Mouse (Mus musculus) lung, embryonic 14.5 days (tissue): ENCODE results near the gene Slc30a3. TPM values are rescaled to one million over a fixed set of nuclear protein-coding genes. Genes with fewer than 3 reads are reported as not detected.

Experiments
- ATAC-seq: fragments of 200-750 bp; cut with Nextera tagmentation; 2 replicates; pipeline ENCODE4 v1.8.0; 2017; ENCODE audit warnings: mild to moderate bottlenecking, moderate TSS enrichment, moderate library complexity; ENCODE audit not compliant: insufficient read depth
- DNase-seq: peaks from one replicate; pipeline ENCODE4 v3.0.0-alpha.2; 2015
- H3K27ac ChIP-seq: fragments of 300-500 bp; sonication (generic); 2 replicates; pipeline ENCODE4 v1.5.1; 2014; ENCODE audit warnings: low read depth, mild to moderate bottlenecking, moderate library complexity
- H3K27me3 ChIP-seq: fragments of 300-500 bp; sonication (generic); 2 replicates; pipeline ENCODE4 v1.6.1; 2014; ENCODE audit warnings: low read length, control low read depth; ENCODE audit not compliant: insufficient read depth
- H3K36me3 ChIP-seq: fragments of 300-500 bp; sonication (generic); 2 replicates; pipeline ENCODE4 v1.6.1; 2014; ENCODE audit warnings: control low read depth; ENCODE audit not compliant: insufficient read depth
- H3K4me1 ChIP-seq: fragments of 300-500 bp; sonication (generic); 2 replicates; pipeline ENCODE4 v1.6.1; 2014; ENCODE audit warnings: antibody characterized with exemption, control low read depth; ENCODE audit not compliant: insufficient read depth
- H3K4me2 ChIP-seq: fragments of 300-500 bp; sonication (generic); 2 replicates; pipeline ENCODE4 v1.6.1; 2014; ENCODE audit warnings: mild to moderate bottlenecking
- H3K4me3 ChIP-seq: fragments of 300-500 bp; sonication (generic); 2 replicates; pipeline ENCODE4 v1.5.1; 2014; ENCODE audit warnings: low read depth, low read length
- H3K9ac ChIP-seq: fragments of 300-500 bp; sonication (generic); 2 replicates; pipeline ENCODE4 v1.6.1; 2014
- H3K9me3 ChIP-seq: fragments of 300-500 bp; sonication (generic); 2 replicates; pipeline ENCODE4 v1.6.1; 2016; ENCODE audit warnings: low read depth, low read length, control low read depth
- CTCF ChIP-seq: IDR thresholded peaks from 2 replicates; pipeline ENCODE4 v1.5.1; 2016; ENCODE audit warnings: antibody characterized with exemption, low read depth
- WGBS: fragments of 180-500 bp; shearing (Covaris S2); extraction: QIAGEN DNeasy Blood & Tissue Kit; methylation state at CpG from one replicate; pipeline ENCODE4 v1.1.7; 2014; 5-methylcytosine and 5-hydroxymethylcytosine counted together
- polyA plus RNA-seq: library from polyadenylated mRNA; unstranded; fragments of >200 nt; fragmentation: Nextera tagmentation; extraction: Ambion mirVana; gene quantifications from 2 replicates; pipeline ENCODE4 v1.2.1, GENCODE M21; 2014

Slc30a3 gene
- polyA plus RNA-seq, 1 experiment from 2014 or later, result not detected

DNA sequence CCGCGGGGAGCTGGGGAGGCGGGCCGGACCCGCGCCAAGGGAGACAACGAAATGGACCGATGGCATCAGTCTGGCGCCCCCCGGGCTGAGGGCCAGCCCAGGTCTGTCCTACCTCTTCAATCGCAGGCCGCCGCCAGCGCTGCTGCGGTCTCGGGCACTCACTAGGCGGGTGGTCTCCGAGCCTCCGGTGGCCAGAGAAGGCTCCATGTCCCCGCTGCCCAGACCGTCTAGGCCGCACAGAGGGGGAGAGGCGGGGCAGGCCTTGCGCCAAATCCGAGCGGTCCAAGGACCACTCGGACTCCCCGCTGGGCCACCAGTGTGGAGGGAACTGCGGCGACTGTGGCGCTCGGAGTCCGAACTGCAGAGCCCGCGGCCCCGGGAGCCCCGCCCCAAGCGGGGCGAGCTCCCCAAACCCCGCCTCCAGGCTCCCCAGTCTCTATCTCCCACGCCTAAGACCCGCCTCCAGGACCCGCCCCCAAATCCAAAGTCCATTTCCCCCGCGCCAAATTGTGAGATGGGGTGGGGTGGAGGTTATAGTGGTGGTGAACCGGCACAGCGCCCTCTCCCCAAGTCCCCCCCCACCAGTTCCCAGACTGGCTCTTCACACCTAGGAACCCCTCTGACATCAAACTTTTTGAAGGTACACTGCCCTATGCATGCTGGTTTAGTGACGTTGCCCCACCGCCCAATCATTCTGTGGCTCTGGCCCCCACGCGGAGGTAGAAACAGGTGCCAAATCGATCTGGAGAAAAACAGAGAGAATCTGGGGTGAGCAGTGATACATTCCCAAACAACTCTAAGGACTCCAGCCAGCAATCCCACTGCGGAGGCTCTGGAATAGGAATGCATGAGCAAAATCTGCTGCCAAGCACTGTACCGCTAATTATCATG, 14.6 kb downstream of the Slc30a3 start:
- H3K4me2 ChIP-seq, result peak overlapping the region; percentile 68
- no peaks in the 10 kb centered on the region for H3K9me3 ChIP-seq
- no peaks in the 10 kb centered on the region for H3K36me3 ChIP-seq
- peak overlapping the region; percentile 39 for H3K4me3 ChIP-seq
- 0 out of 2 replicates have a peak overlapping the region, but pooled peaks have one; percentile 15 for H3K9ac ChIP-seq
- ATAC-seq (peak; percentile 75), DNase-seq (peak; percentile 68)
- H3K27ac ChIP-seq, result no peak overlapping the region
- WGBS, result 1% methylated on average over 51 of the region's 54 CpGs
- H3K27me3 ChIP-seq, result peaks cover 86% of the 10 kb centered on the region
- H3K4me1 ChIP-seq, result peaks cover 4% of the 10 kb centered on the region; the same call in 1 of the 2 replicates
- no peak for TF ChIP-seq CTCF

DNA sequence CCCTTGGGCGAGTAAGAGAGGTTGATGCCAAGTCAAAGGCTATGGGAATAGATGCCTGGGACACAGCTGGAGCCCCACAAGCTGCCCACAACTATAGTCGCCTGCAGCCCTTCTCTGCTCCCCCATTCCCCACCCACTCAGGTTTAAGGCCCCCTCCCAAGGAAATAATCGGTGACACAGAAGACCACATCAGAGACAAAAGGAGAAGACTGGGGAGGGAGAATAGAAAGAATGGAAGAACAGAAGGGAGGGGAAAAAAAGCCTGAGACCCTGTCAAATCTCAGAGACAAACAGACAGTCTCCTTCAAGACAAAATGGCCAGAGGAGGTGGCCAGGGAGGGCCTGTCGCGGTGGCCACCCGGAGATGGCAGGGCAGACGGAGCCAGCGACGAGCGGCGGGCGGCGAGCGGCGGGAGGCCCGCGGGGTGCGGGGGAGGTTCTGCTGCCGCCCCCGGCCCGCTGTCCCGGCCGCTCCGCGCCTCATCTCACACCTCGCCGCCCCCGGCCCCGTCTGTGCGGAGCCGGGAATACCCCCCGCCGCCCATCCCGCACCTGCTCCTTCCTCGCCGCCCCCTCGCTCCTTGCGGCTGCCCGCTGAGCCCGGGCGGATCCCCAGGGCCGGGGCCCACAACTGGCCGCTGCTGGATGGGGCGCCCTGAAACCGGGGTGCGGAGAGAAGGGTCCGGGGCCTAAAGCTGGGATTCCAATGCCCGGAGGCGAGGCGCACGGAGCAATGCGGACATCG, 15.6 kb downstream of the Slc30a3 start:
- Histone ChIP-seq H3K27me3 (peaks cover 86% of the 10 kb centered on the region), H3K4me3 (peak overlapping the region; percentile 39), H3K4me2 (peak overlapping the region; percentile 68), H3K4me1 (peaks cover 4% of the 10 kb centered on the region; the same call in 1 of the 2 replicates), H3K9me3 (no peaks in the 10 kb centered on the region), H3K9ac (no peak overlapping the region), H3K27ac (no peak overlapping the region), H3K36me3 (no peaks in the 10 kb centered on the region)
- WGBS, result 2% methylated on average over 45 of the region's 53 CpGs
- no peak for TF ChIP-seq CTCF
- DNase-seq (no peak), ATAC-seq (no peak)

- Histone ChIP-seq H3K27me3 (peaks cover 35% of the 10 kb centered on the region), H3K4me1 (no peaks in the 10 kb centered on the region), H3K27ac (no peak overlapping the region), H3K4me3 (no peak overlapping the region), H3K9me3 (no peaks in the 10 kb centered on the region), H3K4me2 (no peak overlapping the region), H3K9ac (no peak overlapping the region), H3K36me3 (no peaks in the 10 kb centered on the region)
- WGBS, result 59% methylated on average over 2 of the region's 2 CpGs
- no peak for TF ChIP-seq CTCF
- ATAC-seq (no peak), DNase-seq (no peak)
Measured at GRCm38 (mm10) chr5:31087131-31087530, 20.9 kb downstream of the Slc30a3 start.

DNA sequence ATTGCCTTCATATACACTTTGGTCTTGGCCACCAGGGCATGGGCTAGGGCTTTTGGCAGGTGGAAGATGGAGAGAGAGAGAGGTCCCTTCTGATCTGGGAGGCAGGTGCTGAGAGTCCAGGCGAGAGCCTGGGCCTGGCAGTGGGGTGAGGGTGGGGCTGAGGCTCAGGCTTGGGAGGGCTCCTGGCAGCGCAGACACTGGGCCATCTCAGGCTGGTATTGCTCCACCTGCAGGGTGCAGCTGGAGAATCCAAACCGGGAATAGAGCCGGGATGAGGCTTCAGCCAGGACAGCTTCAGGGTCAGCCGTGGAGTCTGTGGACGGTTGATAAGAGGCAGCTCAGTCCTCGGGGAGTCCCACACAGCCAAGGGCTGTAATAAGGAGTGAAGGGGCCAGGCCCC, 21.4 kb downstream of the Slc30a3 start:
- H3K4me3 ChIP-seq, result no peak overlapping the region
- peaks cover 30% of the 10 kb centered on the region for H3K27me3 ChIP-seq
- no peak overlapping the region for H3K27ac ChIP-seq
- 23% methylated on average over 7 of the region's 7 CpGs for WGBS
- DNase-seq (no peak), ATAC-seq (no peak)
- no peak overlapping the region for H3K9ac ChIP-seq
- H3K4me1 ChIP-seq, result no peaks in the 10 kb centered on the region
- H3K36me3 ChIP-seq, result no peaks in the 10 kb centered on the region
- no peak overlapping the region for H3K4me2 ChIP-seq
- H3K9me3 ChIP-seq, result no peaks in the 10 kb centered on the region
- no peak for TF ChIP-seq CTCF

GRCm38 (mm10) chr5:31083949-31084348, 24.1 kb downstream of the Slc30a3 start:
- Histone ChIP-seq H3K4me1 (no peaks in the 10 kb centered on the region), H3K27ac (no peak overlapping the region), H3K4me3 (no peak overlapping the region), H3K9me3 (no peaks in the 10 kb centered on the region), H3K4me2 (no peak overlapping the region), H3K9ac (no peak overlapping the region), H3K36me3 (0 out of 2 replicates have a peak, but pooled peaks cover 3% of the 10 kb centered on the region), H3K27me3 (peaks cover 5% of the 10 kb centered on the region; the same call in 1 of the 2 replicates)
- WGBS, result 15% methylated on average over 8 of the region's 8 CpGs
- no peak for ATAC-seq
- DNase-seq, result no peak
- TF ChIP-seq CTCF, result no peak

DNA sequence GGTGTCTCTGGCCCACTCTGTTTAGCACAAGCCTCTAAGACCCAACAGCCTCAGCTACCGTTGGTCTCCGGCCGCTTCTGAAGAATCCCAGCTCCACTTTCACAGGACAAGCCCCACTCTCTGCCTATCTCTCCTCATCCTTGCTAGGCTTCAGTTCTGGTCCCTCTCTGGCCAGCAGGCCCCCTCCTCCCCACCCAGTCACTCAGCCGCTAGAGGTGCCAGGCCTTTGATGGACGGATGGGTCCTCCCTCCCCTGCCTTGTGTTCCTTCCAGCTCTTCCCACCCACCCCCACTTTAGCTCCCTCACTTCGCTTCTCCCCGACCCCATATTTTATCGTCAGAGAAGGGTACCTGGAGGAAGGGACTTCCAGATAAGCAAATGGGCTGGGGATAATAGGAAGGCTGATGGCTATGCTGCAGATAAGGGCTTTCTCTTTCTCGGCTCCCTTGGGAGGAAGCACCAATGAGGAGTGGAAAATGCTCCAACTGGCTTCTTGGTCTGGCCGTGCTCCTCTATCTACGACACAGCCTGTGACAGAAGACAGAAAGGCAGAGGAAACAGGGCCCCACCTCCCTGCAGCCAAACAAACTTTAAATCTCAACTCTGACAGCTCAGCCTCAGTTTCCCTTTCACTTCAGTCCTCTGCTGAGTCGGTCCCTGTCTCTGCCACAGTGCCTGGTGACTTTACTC, 25.0 kb downstream of the Slc30a3 start:
- Histone ChIP-seq H3K4me3 (no peak overlapping the region), H3K4me2 (no peak overlapping the region), H3K36me3 (peaks cover 12% of the 10 kb centered on the region), H3K9me3 (no peaks in the 10 kb centered on the region), H3K9ac (no peak overlapping the region), H3K27me3 (0 out of 2 replicates have a peak, but pooled peaks cover 2% of the 10 kb centered on the region), H3K4me1 (no peaks in the 10 kb centered on the region), H3K27ac (no peak overlapping the region)
- 13% methylated on average over 12 of the region's 12 CpGs for WGBS
- no peak for ATAC-seq
- DNase-seq, result no peak
- no peak for TF ChIP-seq CTCF
